Mouse (Mus musculus): Measurements from ENCODE around the gene Acsl5.

The Acsl5 gene

DNA sequence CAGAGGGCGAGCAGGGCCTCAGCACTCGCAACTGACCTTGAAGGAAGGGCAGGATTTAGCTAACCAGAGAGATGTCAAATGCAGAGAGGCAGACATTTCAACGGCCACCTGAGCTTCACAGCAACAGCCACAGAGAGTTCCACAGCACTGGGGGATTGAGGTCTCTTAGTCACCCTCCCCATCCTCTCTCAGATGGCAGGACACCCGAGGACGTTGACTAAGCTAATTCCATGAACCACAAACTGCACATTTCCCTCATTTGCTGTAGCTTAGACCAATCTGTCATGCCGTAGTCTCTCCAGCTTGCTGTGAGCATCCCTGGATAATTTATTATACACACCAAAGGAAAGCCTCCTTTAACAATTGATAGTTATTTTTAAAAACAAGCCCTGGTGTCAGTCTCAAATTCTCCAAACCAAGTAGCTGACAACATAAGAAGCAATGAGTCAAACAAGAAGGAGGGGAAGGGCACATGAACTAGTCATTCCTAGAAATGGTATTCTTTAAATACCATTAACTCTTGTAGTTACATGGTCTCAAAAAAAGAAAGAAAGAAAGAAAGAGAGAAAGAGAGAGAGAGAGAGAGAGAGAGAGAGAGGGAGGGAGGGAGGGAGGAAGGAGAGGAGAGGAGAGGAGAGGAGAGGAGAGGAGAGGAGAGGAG, 11.8 kb upstream of the Acsl5 start:
- DNase-seq (ENCODE audit: low read depth, low spot score): no peak

DNA sequence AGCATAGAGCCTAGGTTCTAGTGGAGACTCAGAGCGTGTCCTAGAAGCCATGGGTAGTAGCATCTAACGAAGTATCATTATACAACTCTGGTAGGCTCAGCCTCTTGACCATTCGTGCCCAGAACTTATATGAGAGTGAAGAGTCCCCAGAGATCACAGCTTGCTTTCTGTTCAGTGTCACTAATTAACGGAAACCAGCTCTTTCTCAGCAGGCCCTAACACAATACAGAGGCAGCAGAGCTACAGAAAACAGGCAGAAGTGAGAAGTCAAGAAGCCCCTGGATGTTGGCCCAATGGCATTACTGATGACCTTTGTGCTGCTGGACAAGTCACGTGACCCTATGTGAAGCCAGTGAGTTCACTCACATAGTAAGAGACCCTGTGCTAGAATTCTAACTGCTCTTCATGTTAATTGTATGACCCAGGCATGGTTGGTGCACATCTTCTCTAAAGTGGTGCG, 10.5 kb upstream of the Acsl5 start, which contains the start of gene Gucy2g:
TSS of gene Gucy2g (minus strand) at position 51 of the 460 bp plus-strand sequence.
- no peak for DNase-seq (ENCODE audit: low read depth, low spot score)

DNA sequence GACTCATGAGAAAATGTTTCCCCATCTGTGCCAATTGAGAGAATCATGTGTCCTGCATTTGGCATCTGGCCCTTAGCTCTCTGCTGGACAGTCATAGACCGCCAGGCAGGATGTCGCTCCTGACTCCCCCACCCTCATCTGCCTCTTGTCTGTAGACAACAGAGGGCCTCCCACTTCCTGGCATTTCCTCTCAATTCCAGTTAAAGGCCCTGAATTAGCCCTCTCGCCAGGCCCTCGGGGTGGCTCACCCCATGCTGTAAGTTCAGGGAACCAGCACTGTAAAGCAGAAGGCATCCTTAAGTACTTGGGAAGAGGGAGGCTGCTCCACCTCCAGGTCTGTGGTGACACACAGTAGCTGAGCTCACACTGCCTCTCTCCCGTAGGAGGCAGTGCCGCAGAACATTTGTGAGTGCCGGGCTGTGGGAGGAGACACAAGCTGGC, 6.9 kb upstream of the Acsl5 start:
- DNase-seq (ENCODE audit: low read depth, low spot score): peak; percentile 26

DNA sequence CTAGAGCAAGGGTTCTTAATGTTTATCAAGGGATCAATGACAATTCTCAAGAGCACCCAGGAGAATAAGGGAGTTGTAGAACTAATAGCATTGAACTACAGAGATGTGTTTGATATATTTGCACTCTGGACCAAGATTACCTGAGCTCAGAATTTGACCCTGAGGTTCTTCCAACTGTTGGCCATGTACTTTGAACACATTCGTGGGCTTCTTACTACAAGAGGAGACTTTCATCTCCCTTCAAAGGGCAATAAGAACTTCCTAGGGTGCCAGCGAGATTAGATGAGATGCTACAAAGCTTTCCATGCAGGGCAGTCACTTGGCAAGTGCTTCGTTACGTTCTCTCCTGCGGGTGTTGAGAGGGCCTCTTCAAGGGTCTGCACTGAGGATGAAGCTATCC, 4.2 kb upstream of the Acsl5 start:
- no peak for DNase-seq (ENCODE audit: low read depth, low spot score)

DNA sequence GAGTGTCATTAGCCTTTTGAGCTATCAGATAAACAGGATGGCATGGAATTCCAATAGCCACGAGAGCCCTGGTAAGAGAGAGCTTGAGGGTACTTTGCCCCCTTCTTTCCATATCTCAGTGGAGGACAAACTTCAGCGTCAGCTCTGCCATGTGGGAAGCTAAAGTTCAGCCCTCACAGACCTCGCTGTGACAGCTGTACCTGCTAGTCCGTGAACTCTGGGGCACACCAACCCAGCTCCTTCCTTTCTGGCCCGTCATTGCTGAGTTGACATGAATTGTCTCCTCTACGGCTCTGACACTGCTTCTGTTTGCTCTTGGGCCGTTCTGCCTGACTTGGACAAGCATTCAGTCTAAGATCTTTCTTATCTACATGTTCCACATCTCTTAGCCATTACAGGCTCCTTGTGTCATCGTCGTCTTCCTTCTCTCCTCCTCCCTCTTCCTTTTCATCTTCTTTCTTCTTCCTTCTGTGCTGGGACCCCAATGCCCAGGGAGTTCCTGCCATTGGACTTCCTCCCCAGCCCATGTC, 3.7 kb upstream of the Acsl5 start:
- no peak for DNase-seq (ENCODE audit: low read depth, low spot score)

DNA sequence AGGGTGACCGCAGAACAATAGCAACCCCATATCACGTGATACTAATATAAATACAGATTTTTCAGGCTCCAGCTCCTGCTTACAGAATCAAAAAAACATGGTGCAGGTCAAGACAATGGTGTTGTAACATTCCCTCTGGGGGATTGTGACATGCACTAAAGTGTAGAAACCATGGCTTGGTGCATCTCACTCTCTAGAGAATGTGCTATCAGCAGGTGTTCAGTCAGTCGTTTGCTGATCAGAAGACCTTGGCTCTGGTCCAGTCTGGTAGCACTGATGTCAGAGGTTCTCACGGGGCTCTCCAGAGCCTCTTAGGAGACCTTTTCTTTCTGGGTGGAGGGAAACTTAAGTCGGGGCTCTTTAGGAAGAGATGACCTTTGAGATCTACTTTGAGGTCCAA, 1.3 kb upstream of the Acsl5 start:
- DNase-seq (ENCODE audit: low read depth, low spot score): no peak

DNA sequence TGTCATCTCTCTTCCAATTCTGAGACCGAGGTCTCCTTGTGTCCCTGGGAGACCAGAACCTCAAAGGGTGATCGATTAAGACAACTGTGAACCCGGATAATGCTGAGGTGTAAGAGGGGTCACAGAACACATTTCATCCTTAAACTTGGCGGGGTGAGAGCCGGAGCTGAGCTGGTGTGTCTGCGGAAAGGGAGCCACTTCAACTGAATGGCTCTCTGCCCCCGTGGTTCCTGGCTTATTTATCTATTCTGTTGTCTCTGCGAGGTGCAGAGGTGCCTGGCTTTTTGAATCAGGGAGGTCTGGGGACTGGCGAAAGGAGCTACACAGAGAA, 1.5 kb downstream of the Acsl5 start:
- no peak for DNase-seq (ENCODE audit: low read depth, low spot score)

DNA sequence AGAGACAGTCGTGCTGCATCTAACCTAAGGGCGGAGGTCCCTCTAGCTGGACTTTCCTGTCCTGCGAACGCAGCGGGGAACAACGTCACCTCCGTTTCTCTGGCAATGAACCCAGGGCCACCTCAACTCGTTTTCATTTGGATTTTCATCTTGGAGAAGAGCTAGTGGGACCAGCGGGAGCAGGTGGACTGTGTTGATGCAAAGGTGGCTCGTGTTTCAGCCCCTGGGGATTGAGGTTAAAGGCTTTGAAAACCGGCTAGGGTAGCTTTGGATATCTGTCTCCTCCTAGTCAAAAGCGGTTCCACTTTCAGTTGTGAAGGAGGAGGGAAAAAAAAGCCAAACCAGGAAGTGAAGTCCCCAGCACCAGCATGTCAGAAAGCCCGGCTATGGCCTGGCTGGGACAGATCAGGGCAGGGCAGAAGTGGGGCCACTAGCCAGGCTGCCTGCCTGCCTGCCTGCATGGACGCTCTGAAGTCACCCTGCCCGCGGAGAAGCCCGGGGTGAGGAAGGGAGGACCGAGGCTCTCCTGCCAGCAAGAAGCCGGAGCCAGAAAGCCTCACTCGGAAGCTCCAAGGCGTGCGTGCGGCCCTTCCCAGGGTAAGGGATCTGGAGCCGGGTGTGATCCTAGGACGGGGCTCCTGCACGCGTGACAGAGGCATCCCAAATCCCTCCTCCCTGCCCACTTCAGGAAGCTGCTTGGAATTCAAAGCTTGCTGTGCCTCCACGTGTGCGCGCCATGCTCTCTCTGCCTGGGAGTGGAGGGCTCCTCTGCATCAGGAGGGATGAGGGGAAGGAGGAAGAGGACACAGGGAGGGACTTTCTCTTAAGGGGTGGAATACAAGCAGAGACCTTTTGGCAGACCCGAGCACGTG, 2.1 kb downstream of the Acsl5 start:
- peak; percentile 58 for DNase-seq (ENCODE audit: low read depth, low spot score)

DNA sequence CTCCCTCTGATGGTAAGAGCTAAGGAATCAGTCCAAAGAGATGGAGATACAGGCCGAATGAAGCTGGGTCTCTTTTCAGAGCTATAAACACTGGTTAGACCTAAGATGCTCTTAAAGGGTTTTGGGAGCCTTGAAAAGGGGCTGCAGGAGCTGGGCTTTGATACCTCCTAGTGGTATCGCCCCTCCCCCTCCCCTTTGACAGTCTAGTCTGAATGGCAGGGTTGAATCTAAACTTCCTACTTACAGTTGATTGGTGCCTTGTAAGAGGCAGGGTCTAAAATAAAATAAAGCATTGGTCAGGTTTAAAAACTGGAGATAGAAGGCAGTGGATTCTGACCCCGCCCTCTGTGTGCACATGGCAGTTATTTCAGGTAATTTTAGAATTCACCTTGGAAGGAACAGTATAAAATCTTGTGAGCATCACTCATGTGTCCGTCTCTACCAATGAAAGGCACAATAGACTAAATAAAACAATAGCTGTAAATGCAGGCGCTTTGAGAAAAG, 2.8 kb downstream of the Acsl5 start:
- peak; percentile 38 for DNase-seq (ENCODE audit: low read depth, low spot score)

DNA sequence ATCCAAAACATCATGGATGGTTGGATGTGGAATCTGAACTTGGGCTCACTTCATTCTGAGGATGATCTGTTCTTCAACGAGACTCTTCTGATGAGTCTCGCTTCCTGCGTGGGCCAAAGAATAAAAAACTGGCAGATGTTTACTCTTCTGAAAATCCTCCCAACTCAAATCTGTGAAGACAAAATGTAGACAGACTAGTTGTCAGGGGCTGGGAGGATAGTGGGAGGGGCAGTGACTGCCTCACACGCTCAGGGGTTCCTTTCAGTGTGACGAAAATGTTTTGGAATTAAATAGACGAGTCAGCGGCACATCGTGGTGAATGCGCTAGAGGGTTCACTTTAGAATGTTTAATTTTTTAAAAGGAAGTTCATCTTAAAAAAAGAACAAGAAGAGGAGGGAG, 4.4 kb downstream of the Acsl5 start:
- no peak for DNase-seq (ENCODE audit: low read depth, low spot score)

DNA sequence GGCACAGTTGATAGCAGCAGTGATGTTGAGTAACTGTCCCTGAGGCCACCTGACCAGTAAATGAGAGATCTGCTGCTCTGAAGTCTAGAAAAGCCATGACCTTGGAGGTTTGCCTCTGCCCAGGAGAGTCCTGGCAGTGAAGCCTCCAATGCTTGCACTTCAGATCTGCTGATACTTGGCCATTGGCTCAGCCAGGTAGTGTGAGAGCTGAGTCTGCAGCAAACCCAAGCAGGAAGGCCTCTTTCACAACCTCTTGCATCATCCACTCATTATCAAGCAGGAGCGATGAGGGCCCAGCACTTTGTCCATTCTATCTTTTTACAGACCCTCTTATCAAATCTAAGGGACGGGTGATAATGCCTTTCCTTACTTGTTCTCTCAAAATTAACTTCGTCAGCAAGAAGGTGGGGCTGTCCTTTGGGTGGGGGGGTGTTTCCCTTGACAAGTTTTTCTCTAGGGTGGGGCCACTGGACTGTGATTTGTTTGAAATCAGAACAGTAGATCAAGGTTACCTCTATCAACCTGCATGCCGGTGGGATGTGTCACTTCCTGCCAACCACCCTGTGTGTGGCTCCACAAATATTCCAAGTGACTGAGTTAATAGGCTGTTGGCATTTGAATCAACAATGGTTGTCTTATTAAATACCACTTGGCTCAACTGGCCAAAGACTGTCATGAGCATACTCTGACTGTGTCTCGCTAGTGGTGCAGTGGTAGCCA, 6.1 kb downstream of the Acsl5 start:
- no peak for DNase-seq (ENCODE audit: low read depth, low spot score)

DNA sequence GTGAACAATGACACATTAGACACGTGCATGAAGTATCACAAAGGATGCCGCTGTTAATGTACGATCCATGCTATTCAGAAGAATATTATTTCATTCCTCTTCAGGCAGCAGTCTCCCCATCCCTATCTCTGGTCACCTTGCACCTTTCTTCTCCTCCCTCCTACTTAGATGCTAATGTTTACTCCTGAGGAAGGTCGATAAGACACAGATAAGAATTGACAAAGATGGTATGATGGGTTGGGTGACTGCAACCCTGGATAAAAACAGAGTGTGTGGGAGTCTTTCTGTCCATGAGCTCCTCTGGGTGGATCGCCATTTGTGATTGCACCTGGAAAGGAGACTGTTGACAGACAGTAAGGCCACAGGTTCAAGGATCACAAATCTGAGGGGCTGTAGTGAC, 6.8 kb downstream of the Acsl5 start:
- no peak for DNase-seq (ENCODE audit: low read depth, low spot score)

DNA sequence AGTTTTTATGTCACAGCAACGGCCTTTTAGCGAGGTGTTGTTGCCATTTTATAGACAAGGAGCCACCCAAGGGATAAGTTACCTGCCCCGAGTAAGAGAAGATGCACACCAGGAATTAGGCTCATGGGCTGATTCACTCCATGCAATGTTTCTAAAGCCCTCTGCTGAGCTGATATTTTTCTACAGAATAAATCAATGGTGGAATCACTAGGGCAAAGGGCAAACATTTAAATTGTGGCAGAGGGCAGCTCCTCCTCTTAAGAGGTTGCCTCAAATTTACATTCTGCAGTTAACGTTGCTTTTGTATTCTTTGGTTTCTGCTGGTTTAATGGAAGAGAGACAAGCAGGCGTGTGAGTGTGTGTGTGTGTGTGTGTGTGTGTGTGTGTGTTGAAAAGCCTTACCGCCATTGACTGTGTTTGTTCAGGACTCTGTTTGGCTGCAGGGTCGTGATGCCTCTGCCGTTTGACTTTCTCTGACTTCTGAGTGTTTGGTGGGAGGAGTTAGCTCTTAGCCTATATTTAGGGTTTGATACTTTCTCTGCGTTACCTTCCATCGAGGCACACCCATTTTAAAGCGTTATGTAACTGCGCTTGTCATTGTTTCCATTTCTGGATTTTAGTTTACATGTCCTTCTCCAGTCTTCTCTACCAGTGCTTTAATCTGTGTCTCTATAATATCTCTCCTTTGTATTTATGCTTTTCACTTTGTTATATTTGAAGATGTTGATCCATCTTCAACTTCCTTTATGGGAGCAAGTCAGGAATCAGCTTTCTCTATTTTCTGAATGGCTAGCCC, 8.8 kb downstream of the Acsl5 start:
- no peak for DNase-seq (ENCODE audit: low read depth, low spot score)

DNA sequence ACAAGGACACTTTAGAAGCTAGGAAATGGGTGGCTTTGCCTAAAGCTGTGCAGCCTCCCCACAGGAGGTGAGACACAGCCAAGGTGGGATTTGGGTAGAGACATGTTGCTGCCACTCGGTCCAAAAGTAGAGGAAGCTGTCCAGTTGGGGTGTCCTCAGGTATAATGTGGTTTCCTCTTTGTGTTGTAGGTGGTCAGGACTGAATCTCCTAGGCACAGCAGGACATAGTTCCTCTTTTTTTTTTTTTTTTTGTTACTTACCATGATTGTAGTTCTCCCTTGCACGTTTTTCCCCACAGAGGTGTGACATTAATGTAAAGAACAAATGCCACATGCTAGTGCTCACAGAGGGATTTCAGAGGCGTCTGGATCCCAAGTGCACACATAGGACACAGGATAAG, 13.5 kb downstream of the Acsl5 start:
- DNase-seq (ENCODE audit: low read depth, low spot score): no peak

DNA sequence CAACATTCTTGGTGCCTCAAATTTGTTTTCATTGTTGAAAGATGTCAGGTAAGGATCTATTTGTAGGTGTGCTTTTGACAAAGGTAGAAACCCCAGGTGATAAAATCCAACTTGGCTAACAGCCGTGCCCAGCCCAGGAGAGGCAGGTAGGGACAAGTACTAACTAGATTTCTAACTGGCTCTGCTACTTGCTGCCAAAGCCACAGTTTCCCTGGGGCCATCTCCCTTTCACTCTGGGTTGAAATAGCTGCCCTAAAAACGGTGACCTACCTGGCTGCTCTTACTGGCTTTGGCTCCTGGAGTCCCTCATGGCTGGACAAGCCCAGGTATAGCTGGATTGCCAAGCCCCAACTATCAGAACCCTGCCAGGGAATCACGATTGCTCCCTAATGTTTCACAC, 15.0 kb downstream of the Acsl5 start:
- no peak for DNase-seq (ENCODE audit: low read depth, low spot score)

DNA sequence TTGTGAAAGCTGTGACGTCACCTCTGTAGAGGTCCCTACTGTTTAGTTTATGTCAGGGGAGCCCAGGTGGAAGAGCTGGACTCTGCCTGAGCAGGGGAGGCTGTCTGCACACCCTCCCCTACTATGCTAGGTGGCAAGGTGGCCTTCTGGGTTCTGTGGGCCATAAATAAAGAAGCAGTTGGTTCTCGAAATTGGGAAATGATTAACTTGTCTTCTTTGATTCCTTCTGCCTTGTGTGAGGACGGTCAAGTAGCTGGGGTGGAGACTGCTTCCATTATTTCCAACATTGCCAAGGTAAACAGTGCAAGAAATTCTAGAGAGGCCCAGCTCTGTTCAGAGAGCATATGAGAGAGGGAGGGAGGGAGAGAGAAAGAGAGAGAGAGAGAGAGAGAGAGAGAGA, 16.4 kb downstream of the Acsl5 start:
- no peak for DNase-seq (ENCODE audit: low read depth, low spot score)

DNA sequence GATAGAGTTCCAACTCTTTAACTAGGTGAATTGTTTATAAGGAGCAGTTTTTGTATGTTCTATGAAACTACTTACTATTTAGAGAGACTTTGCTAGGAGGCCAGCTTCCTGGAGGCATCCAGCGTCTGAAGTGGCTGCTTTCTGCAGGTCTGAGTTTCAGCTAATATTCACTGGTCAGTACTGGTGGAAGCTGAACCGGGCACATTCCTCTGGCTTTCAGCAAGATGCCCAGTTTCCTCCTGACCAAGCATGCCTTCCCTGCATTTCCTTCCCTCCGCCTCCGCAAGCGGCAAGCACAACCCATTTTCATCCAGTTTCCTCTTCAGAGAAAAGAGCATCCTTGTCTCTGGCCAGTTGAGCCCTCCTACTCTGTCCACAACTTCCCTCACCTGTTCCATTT, 17.3 kb downstream of the Acsl5 start:
- DNase-seq (ENCODE audit: low read depth, low spot score): no peak

DNA sequence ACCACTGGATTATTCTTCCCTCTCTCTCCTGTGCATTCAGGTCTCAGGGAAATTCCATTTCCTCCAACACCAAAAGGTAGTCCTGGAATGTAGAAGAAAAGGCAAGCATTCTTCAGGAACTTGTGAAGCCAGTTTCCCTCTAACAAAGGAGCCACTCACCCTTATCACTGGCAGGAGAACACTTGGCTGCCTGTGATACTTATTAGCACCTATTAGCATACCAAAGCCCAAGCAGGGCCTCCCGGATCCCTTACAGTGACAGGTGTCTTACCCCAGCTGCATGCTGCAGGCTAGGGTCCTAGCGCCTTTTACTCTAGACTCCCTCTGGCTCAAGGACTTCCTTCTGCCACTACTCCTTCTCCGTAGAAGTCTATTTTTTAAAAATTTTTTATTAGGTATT, 19.7 kb downstream of the Acsl5 start:
- DNase-seq (ENCODE audit: low read depth, low spot score): no peak

DNA sequence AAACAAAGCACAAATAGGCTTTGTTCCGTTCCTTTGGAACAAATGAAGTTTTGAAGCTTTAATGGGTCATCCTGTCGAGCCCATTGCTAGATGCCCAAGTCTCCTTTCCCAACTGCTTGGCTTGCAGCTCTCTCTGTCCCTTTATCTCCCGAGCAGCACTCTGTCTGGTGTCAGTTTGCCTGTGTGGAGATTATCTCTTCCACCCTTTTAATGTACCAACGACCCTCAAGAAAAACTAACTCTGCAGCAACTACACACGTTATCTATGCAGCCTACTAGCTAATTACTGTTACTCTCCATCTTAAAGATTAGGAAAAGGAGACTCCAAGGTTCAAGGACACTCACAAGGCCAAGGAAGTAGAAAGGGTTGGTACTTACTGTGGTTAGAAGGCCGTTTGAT, 21.6 kb downstream of the Acsl5 start:
- no peak for DNase-seq (ENCODE audit: low read depth, low spot score)

DNA sequence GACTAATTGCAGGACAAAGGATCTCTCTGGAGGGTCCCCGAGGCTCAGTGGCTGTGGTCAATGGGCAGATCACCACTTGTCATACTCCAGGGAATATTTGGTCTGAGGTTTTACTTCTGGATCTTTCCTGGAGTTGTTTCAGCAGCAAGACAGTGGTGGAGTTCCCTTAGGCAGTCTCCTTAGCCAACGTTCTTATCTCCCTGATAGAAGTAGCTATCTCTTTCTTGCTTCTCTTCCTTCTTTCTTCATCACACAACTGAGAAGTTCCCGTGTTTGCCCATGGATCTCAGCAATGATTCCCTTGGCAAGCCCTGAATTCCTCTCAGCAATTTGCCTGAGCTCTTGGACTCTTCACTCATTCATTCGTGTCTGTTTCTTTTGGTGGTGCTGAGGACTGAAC, 24.4 kb downstream of the Acsl5 start:
- no peak for DNase-seq (ENCODE audit: low read depth, low spot score)

DNA sequence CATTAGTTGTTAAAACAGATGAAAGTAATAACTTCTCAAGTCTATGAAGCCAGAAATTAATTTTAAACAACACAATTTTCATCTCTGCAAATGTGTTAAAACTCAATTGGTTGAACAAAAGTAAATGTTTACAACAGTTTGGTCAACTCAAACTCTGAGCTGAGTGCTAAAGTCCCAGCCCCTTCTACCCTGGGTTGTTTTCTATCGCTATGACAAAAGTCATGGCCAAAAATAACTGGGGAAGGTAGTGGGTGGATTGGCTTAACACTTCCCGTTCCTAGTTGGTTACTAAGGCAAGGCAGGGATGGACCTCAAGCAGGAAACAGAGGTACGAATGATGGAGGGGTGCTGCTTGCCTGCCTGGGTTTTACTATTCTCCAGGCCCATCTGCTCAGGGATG, 25.0 kb downstream of the Acsl5 start:
- no peak for DNase-seq (ENCODE audit: low read depth, low spot score)

All from mesoderm, embryonic 11.5 days (tissue).